Mouse (Mus musculus) c-Kit-positive CD71-positive TER-119-positive erythroid progenitor cells, embryonic 14.5 days (primary cell): Measurements from ENCODE around the gene Gm498.

Experiments used
- DNase-seq: peaks from one replicate; pipeline ENCODE4 v3.0.0-alpha.2; 2013; ENCODE audit warnings: low spot score

Gene Gm498

GRCm38 (mm10) chr7:143866538-143866937 lies at the start of gene Gm498:
TSS of gene Gm498 (plus strand) at chr7:143866838.
- DNase-seq = no peak

GRCm38 (mm10) chr7:143819201-143819600 lies 47.4 kb upstream of the Gm498 start:
- no peak for DNase-seq

GRCm38 (mm10) chr7:143821241-143821640 lies 45.4 kb upstream of the Gm498 start:
- no peak for DNase-seq

- peak; percentile 97 for DNase-seq
These were observed 44.0 kb upstream of the Gm498 start, which contains the start of the genes Nadsyn1 and Dhcr7 for GRCm38 (mm10) chr7:143822375-143823265. TSS of gene Nadsyn1 (minus strand) at chr7:143822849. TSS of gene Dhcr7 (plus strand) at chr7:143823145.

GRCm38 (mm10) chr7:143823266-143823605 lies 43.4 kb upstream of the Gm498 start:
- DNase-seq = no peak

GRCm38 (mm10) chr7:143826985-143827384 lies 39.7 kb upstream of the Gm498 start:
- DNase-seq = no peak

- DNase-seq = peak; percentile 96
These were observed 36.9 kb upstream of the Gm498 start for GRCm38 (mm10) chr7:143829504-143830331.

- no peak for DNase-seq
These were observed 36.2 kb upstream of the Gm498 start for GRCm38 (mm10) chr7:143830399-143830798.

GRCm38 (mm10) chr7:143832196-143832595 lies 34.4 kb upstream of the Gm498 start:
- DNase-seq = no peak

- no peak for DNase-seq
These were observed 34.0 kb upstream of the Gm498 start for GRCm38 (mm10) chr7:143832611-143833010.

- DNase-seq = no peak
These were observed 33.0 kb upstream of the Gm498 start for GRCm38 (mm10) chr7:143833581-143834190.

- no peak for DNase-seq
These were observed 32.3 kb upstream of the Gm498 start for GRCm38 (mm10) chr7:143834316-143834715.

GRCm38 (mm10) chr7:143834972-143835371 lies 31.7 kb upstream of the Gm498 start:
- DNase-seq = no peak

GRCm38 (mm10) chr7:143837705-143838358 lies 28.8 kb upstream of the Gm498 start:
- no peak for DNase-seq

- DNase-seq = no peak
These were observed 26.5 kb upstream of the Gm498 start for GRCm38 (mm10) chr7:143840121-143840520.

GRCm38 (mm10) chr7:143841301-143841700 lies 25.3 kb upstream of the Gm498 start:
- DNase-seq = no peak

- no peak for DNase-seq
These were observed 18.4 kb upstream of the Gm498 start for GRCm38 (mm10) chr7:143848127-143848767.

- no peak for DNase-seq
These were observed 17.7 kb upstream of the Gm498 start for GRCm38 (mm10) chr7:143848768-143849482.

GRCm38 (mm10) chr7:143868874-143869273 lies 2.2 kb downstream of the Gm498 start:
- no peak for DNase-seq

GRCm38 (mm10) chr7:143883717-143884116 lies 17.1 kb downstream of the Gm498 start:
- DNase-seq = peak; percentile 10

- no peak for DNase-seq
These were observed 24.5 kb downstream of the Gm498 start for GRCm38 (mm10) chr7:143891146-143891545.
